Mouse (Mus musculus) neural tube, embryonic 11.5 days (tissue): ENCODE data around the gene Snx5. TPM values are rescaled to one million over a fixed set of nuclear protein-coding genes. Genes with fewer than 3 reads are reported as not detected.

Source experiments
- ATAC-seq: fragments of 200-750 bp; cut with Nextera tagmentation; 2 replicates; pipeline ENCODE4 v1.8.0; 2017; ENCODE audit warnings: moderate number of reproducible peaks, mild to moderate bottlenecking, moderate TSS enrichment, moderate library complexity; ENCODE audit not compliant: insufficient read depth, low FRiP score, low TSS enrichment
- DNase-seq: peaks from one replicate; pipeline ENCODE4 v3.0.0-alpha.2; 2015; ENCODE audit warnings: low spot score
- H3K27ac ChIP-seq: fragments of 300-500 bp; sonication (generic); 2 replicates; pipeline ENCODE4 v1.5.1; 2014; ENCODE audit warnings: low read depth, mild to moderate bottlenecking, low read length
- H3K27me3 ChIP-seq: fragments of 300-500 bp; sonication (generic); 2 replicates; pipeline ENCODE4 v1.6.1; 2014; ENCODE audit warnings: mild to moderate bottlenecking, low read length, mixed read lengths; ENCODE audit not compliant: control insufficient read depth, insufficient read depth
- H3K36me3 ChIP-seq: fragments of 300-500 bp; sonication (generic); 2 replicates; pipeline ENCODE4 v1.6.1; 2014; ENCODE audit warnings: mild to moderate bottlenecking, low read length, moderate library complexity, mixed read lengths; ENCODE audit not compliant: control insufficient read depth, insufficient read depth
- H3K4me1 ChIP-seq: fragments of 300-500 bp; sonication (generic); 2 replicates; pipeline ENCODE4 v1.6.1; 2014; ENCODE audit warnings: low read length, mixed read lengths; ENCODE audit not compliant: control insufficient read depth, insufficient read depth
- H3K4me2 ChIP-seq: fragments of 300-500 bp; sonication (generic); 2 replicates; pipeline ENCODE4 v1.6.1; 2014; ENCODE audit warnings: low read depth, mild to moderate bottlenecking, moderate library complexity
- H3K4me3 ChIP-seq: fragments of 300-500 bp; sonication (generic); 2 replicates; pipeline ENCODE4 v1.5.1; 2014; ENCODE audit warnings: low read depth, low read length
- H3K9ac ChIP-seq: fragments of 300-500 bp; sonication (generic); 2 replicates; pipeline ENCODE4 v1.6.1; 2014; ENCODE audit warnings: mild to moderate bottlenecking, low read length
- H3K9me3 ChIP-seq: fragments of 300-500 bp; sonication (generic); 2 replicates; pipeline ENCODE4 v1.6.1; 2016; ENCODE audit warnings: low read length; ENCODE audit not compliant: control insufficient read depth
- whole genome bisulfite sequencing: fragments of 180-500 bp; shearing (Covaris S2); extraction: QIAGEN DNeasy Blood & Tissue Kit; methylation state at CpG from one replicate; pipeline ENCODE4 v1.1.7; 2014; 5-methylcytosine and 5-hydroxymethylcytosine counted together
- polyA plus RNA-seq: library from polyadenylated mRNA; unstranded; fragments of >200 nt; fragmentation: Nextera tagmentation; extraction: Ambion mirVana; gene quantifications from 2 replicates; pipeline ENCODE4 v1.2.1, GENCODE M21; 2014

The Snx5 gene
- polyA plus RNA-seq: 94.0 and 106 TPM in 2 replicates

DNA sequence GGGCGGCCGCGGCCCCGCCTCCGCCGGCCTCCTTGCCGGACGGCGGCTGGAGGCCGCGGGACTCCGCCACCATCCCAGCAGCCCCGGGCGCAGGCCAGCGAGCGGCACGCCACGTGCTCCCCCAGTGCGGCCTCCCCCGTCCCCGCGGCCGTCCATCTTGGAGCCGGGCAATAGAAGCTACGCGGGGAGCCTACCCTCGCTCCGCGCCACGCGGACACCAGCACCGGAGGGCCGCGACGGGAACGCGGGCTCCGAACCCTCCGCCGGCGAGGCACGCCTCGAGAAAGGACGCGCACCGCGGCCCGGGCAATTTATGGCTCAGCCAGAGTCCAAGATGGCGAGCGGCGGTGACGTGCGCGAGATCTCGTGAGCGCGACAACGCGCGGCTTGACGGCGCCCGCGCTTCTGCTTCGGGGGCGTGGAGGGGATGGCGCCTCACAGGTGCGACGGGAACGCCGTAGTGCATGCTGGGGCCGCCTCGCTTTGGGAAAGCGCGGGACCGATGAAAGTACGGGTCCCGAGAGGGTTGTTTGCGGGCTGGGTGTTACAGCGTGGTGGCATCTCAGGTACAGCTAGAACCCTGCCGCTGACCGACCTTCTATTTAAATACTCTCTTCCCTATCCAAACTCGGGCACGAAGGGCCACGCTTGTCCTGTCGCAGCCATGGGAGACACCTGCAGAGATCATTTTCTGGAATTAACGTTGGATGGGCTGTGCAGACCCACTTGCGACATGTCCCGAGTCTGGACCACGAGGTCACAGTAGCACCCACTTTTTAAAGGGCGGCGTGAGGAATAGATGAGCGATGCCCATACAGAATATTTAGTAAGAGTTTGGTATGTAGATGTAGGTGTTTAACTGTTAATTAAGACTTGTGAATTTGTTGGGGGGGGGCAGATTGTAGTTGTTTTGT lies at the start of gene Snx5, which contains the start of gene Mgme1:
TSS of gene Snx5 (minus strand) at position 400 of the 914 bp plus-strand sequence.
TSS of gene Mgme1 (plus strand) at position 157 of the 914 bp plus-strand sequence.
- Histone ChIP-seq H3K4me3 (peak within 1 kb of the TSS; percentile 92), H3K36me3 (no peaks in the 10 kb centered on the region), H3K27ac (peak within 1 kb of the TSS; percentile 75), H3K4me2 (peak within 1 kb of the TSS; percentile 76), H3K27me3 (no peaks in the 10 kb centered on the region), H3K9ac (peak within 1 kb of the TSS; percentile 98), H3K4me1 (peaks cover 11% of the 10 kb centered on the region; the same call in 1 of the 2 replicates), H3K9me3 (no peaks in the 10 kb centered on the region)
- peak; percentile 97 for ATAC-seq
- peak; percentile 95 for DNase-seq
- under 1% methylated on average over 91 of the region's 93 CpGs for WGBS

DNA sequence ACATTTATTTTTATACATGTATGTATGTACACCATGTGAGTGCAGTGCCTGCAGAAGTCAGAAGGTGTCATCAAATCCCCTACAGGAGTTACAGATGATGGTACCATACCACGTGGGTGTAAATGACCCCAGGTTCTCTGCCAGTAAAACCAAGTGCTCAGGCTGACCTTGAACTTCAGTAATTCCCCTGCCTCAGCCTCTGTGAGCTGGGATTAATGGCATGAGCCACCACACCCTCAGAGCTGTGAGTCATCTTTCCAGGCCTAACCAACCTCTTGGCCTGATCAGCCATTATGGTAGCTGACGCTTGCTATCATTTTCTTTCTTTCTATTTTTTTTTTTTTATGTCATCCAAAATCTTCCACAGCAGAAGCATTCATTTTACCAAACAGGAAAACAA lies 40.7 kb upstream of the Snx5 start:
- Histone ChIP-seq H3K4me1 (no peaks in the 10 kb centered on the region), H3K9ac (no peak overlapping the region), H3K9me3 (no peaks in the 10 kb centered on the region), H3K27ac (no peak overlapping the region), H3K4me3 (no peak overlapping the region), H3K4me2 (no peak overlapping the region), H3K27me3 (no peaks in the 10 kb centered on the region), H3K36me3 (no peaks in the 10 kb centered on the region)
- no peak for DNase-seq
- 87% methylated on average over 2 of the region's 2 CpGs for WGBS
- ATAC-seq: no peak

DNA sequence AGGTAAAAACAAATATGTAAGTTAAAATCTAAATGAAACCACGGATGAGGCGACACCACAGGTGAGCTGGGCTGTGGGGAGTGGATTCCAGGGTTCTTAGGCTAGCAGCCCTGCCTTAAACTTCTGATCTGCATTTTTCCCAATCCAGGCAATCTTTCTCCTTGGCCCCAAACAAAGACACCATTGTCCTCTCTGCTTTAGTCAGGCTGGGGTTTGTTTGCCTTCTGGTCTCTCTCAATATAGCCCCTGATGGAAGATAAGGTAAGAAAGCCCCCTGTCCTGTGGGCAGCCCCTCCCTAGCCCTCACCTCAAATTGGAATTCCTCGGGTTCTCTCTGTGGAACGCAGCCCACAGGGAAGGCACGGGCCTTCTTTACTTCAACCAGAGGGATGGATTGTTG lies 39.6 kb upstream of the Snx5 start:
- Histone ChIP-seq H3K36me3 (no peaks in the 10 kb centered on the region), H3K27me3 (no peaks in the 10 kb centered on the region), H3K4me1 (no peaks in the 10 kb centered on the region), H3K27ac (no peak overlapping the region), H3K4me3 (no peak overlapping the region), H3K9ac (no peak overlapping the region), H3K4me2 (no peak overlapping the region), H3K9me3 (no peaks in the 10 kb centered on the region)
- DNase-seq (no peak), ATAC-seq (no peak)
- 44% methylated on average over 5 of the region's 5 CpGs for WGBS

- Histone ChIP-seq H3K4me1 (no peaks in the 10 kb centered on the region), H3K4me2 (no peak overlapping the region), H3K27me3 (no peaks in the 10 kb centered on the region), H3K36me3 (no peaks in the 10 kb centered on the region), H3K27ac (no peak overlapping the region), H3K9me3 (no peaks in the 10 kb centered on the region), H3K9ac (no peak overlapping the region), H3K4me3 (no peak overlapping the region)
- DNase-seq (no peak), ATAC-seq (no peak)
- WGBS: 62% methylated on average over 8 of the region's 8 CpGs
These were observed 37.9 kb upstream of the Snx5 start for GRCm38 (mm10) chr2:144308561-144308960.

GRCm38 (mm10) chr2:144305721-144306294 lies 35.1 kb upstream of the Snx5 start:
- Histone ChIP-seq H3K4me3 (no peak overlapping the region), H3K27ac (no peak overlapping the region), H3K27me3 (no peaks in the 10 kb centered on the region), H3K36me3 (no peaks in the 10 kb centered on the region), H3K9me3 (no peaks in the 10 kb centered on the region), H3K4me1 (no peaks in the 10 kb centered on the region), H3K4me2 (no peak overlapping the region), H3K9ac (no peak overlapping the region)
- ATAC-seq (no peak), DNase-seq (no peak)
- WGBS: 68% methylated on average over 18 of the region's 18 CpGs

DNA sequence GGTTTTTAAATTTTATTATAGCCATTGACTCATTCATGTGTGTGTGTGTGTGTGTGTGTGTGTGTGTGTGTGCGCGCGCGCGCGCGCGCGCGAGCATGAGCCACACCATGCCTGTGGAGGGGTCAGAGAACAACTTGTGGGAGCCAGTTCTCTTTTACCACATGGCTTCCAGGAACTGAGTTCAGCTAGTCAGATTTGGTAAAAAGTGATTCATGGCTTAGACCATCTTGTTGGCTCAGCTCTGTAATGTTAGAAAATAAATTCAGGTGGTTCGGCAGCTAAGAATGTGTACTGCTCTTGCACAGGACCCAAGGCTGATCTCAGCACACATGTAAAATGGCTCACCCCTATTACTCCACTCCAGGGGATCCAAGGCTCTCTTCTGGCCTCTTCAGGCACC lies 30.4 kb upstream of the Snx5 start:
- ATAC-seq (no peak), DNase-seq (no peak)
- WGBS: 95% methylated on average over 11 of the region's 11 CpGs
- Histone ChIP-seq H3K9me3 (no peaks in the 10 kb centered on the region), H3K4me3 (no peak overlapping the region), H3K4me2 (no peak overlapping the region), H3K36me3 (no peaks in the 10 kb centered on the region), H3K4me1 (no peaks in the 10 kb centered on the region), H3K9ac (no peak overlapping the region), H3K27me3 (no peaks in the 10 kb centered on the region), H3K27ac (no peak overlapping the region)

- H3K36me3 ChIP-seq: no peaks in the 10 kb centered on the region
- H3K4me2 ChIP-seq: no peak overlapping the region
- no peak for DNase-seq
- H3K4me1 ChIP-seq: no peaks in the 10 kb centered on the region
- 78% methylated on average over 9 of the region's 9 CpGs for WGBS
- H3K9me3 ChIP-seq: no peaks in the 10 kb centered on the region
- H3K27ac ChIP-seq: no peak overlapping the region
- no peak overlapping the region for H3K4me3 ChIP-seq
- H3K9ac ChIP-seq: no peak overlapping the region
- no peak for ATAC-seq
- no peaks in the 10 kb centered on the region for H3K27me3 ChIP-seq
These were observed 29.3 kb upstream of the Snx5 start for GRCm38 (mm10) chr2:144299749-144300669.

GRCm38 (mm10) chr2:144295145-144295735 lies 24.5 kb upstream of the Snx5 start:
- Histone ChIP-seq H3K4me2 (no peak overlapping the region), H3K9ac (no peak overlapping the region), H3K9me3 (no peaks in the 10 kb centered on the region), H3K27me3 (no peaks in the 10 kb centered on the region), H3K27ac (no peak overlapping the region), H3K4me1 (no peaks in the 10 kb centered on the region), H3K36me3 (no peaks in the 10 kb centered on the region), H3K4me3 (no peak overlapping the region)
- WGBS: 70% methylated on average over 9 of the region's 9 CpGs
- ATAC-seq: no peak
- DNase-seq: no peak
